Mouse (Mus musculus) fat pad, adult 2 months (tissue): Measurements from ENCODE around the gene Rabgef1.
A peak's percentile ranks its signal among the peaks of the same experiment; 100 is the strongest.
"Not testable (repeated sequence)": the region's sequence is repeated elsewhere in the genome, so short reads cannot be mapped to it uniquely, and the experiment has no call there.

Experiments
- DNase-seq: peaks from one replicate; pipeline ENCODE4 v3.0.0-alpha.2; 2011; ENCODE audit warnings: low read depth, low spot score; ENCODE audit errors: extremely low read depth

The Rabgef1 gene

GRCm38 (mm10) chr5:130212956-130213355 is 41.4 kb downstream of the Rabgef1 start:
- DNase-seq: no peak

GRCm38 (mm10) chr5:130216781-130217180 is 45.2 kb downstream of the Rabgef1 start, which contains the start of gene Tmem248:
TSS of gene Tmem248 (plus strand) at chr5:130217081.
- no peak for DNase-seq

- no peak for DNase-seq
These were observed 45.8 kb downstream of the Rabgef1 start for GRCm38 (mm10) chr5:130217406-130217805.

GRCm38 (mm10) chr5:130218336-130218735 is 46.7 kb downstream of the Rabgef1 start:
- DNase-seq: no peak

- no peak for DNase-seq
These were observed 49.7 kb downstream of the Rabgef1 start for GRCm38 (mm10) chr5:130221316-130221715.

- no peak for DNase-seq
These were observed 50.2 kb downstream of the Rabgef1 start for GRCm38 (mm10) chr5:130221760-130222145.

- no peak for DNase-seq
These were observed 50.8 kb downstream of the Rabgef1 start for GRCm38 (mm10) chr5:130222146-130223004.

GRCm38 (mm10) chr5:130226790-130227189 is 55.2 kb downstream of the Rabgef1 start:
- DNase-seq: no peak

GRCm38 (mm10) chr5:130228120-130228519 is 56.5 kb downstream of the Rabgef1 start:
- no peak for DNase-seq

- DNase-seq: no peak
These were observed 64.7 kb downstream of the Rabgef1 start for GRCm38 (mm10) chr5:130236302-130236701.

GRCm38 (mm10) chr5:130239236-130239635 is 67.6 kb downstream of the Rabgef1 start:
- no peak for DNase-seq

GRCm38 (mm10) chr5:130239856-130240255 is 68.3 kb downstream of the Rabgef1 start:
- DNase-seq: no peak

- DNase-seq: no peak
These were observed 69.8 kb downstream of the Rabgef1 start for GRCm38 (mm10) chr5:130241426-130241825.

- DNase-seq: no peak
These were observed 76.2 kb downstream of the Rabgef1 start for GRCm38 (mm10) chr5:130247823-130248222.

- DNase-seq: no peak
These were observed 82.8 kb downstream of the Rabgef1 start for GRCm38 (mm10) chr5:130254164-130255016.

- DNase-seq: peak; percentile 89
These were observed 83.6 kb downstream of the Rabgef1 start, which contains the start of the genes Sbds and Tyw1 for GRCm38 (mm10) chr5:130255017-130255720. TSS of gene Sbds (minus strand) at chr5:130255530. TSS of gene Tyw1 (plus strand) at chr5:130255619.

GRCm38 (mm10) chr5:130255799-130256525 is 84.4 kb downstream of the Rabgef1 start:
- not testable (repeated sequence) for DNase-seq

- peak; percentile 87 for DNase-seq
These were observed 85.2 kb downstream of the Rabgef1 start for GRCm38 (mm10) chr5:130256678-130257271.

GRCm38 (mm10) chr5:130257303-130257702 is 85.7 kb downstream of the Rabgef1 start:
- no peak for DNase-seq

GRCm38 (mm10) chr5:130263454-130263853 is 91.9 kb downstream of the Rabgef1 start:
- DNase-seq: no peak
